Mouse (Mus musculus) kidney, adult 8-10 months (tissue): Measurements from ENCODE around the gene Zbtb12.
A peak's percentile ranks its signal among the peaks of the same experiment; 100 is the strongest.

ENCODE experiments used
- DNase-seq, 2 experiments: peaks; one replicate each; pipeline ENCODE4 v3.0.0; 2022

Gene Zbtb12

GRCm38 (mm10) chr17:34902895-34903294 lies 23.6 kb downstream of the Zbtb12 start:
- no peak for DNase-seq

- DNase-seq = peak; percentile 66 to 73
Measured at GRCm38 (mm10) chr17:34910982-34911381, 31.7 kb downstream of the Zbtb12 start.

- peak; percentile 70 to 90 for DNase-seq
Measured at GRCm38 (mm10) chr17:34911945-34912351, 32.7 kb downstream of the Zbtb12 start.

GRCm38 (mm10) chr17:34913930-34914665 lies 34.8 kb downstream of the Zbtb12 start, which contains the start of gene Slc44a4:
Gene Slc44a4 (plus strand): TSS chr17:34914466.
- peak in 1 of 2 experiments; percentile 59 for DNase-seq

GRCm38 (mm10) chr17:34915410-34915831 lies 36.1 kb downstream of the Zbtb12 start:
- peak; percentile 85 to 89 for DNase-seq

- no peak for DNase-seq
Measured at GRCm38 (mm10) chr17:34916316-34916715, 37.0 kb downstream of the Zbtb12 start.

GRCm38 (mm10) chr17:34917188-34917587 lies 37.9 kb downstream of the Zbtb12 start:
- DNase-seq = no peak

GRCm38 (mm10) chr17:34922939-34923338 lies 43.7 kb downstream of the Zbtb12 start:
- DNase-seq = no peak

GRCm38 (mm10) chr17:34924258-34924657 lies 45.0 kb downstream of the Zbtb12 start:
- DNase-seq = no peak

- DNase-seq = no peak
Measured at GRCm38 (mm10) chr17:34927306-34928019, 48.2 kb downstream of the Zbtb12 start.

GRCm38 (mm10) chr17:34928841-34929240 lies 49.6 kb downstream of the Zbtb12 start:
- DNase-seq = no peak

GRCm38 (mm10) chr17:34931061-34931734 lies 51.9 kb downstream of the Zbtb12 start, which contains the start of gene Neu1:
Gene Neu1 (plus strand): TSS chr17:34931253.
- DNase-seq = peak; percentile 99

GRCm38 (mm10) chr17:34931735-34932098 lies 52.4 kb downstream of the Zbtb12 start:
- no peak for DNase-seq

- DNase-seq = no peak
Measured at GRCm38 (mm10) chr17:34932287-34932686, 53.0 kb downstream of the Zbtb12 start.

GRCm38 (mm10) chr17:34934031-34934430 lies 54.7 kb downstream of the Zbtb12 start:
- peak; percentile 70 to 77 for DNase-seq

GRCm38 (mm10) chr17:34934830-34935229 lies 55.5 kb downstream of the Zbtb12 start:
- DNase-seq = peak in 1 of 2 experiments; percentile 60

- peak; percentile 80 to 86 for DNase-seq
Measured at GRCm38 (mm10) chr17:34937960-34938505, 58.8 kb downstream of the Zbtb12 start.

GRCm38 (mm10) chr17:34941344-34942041 lies 62.2 kb downstream of the Zbtb12 start:
- DNase-seq = no peak

GRCm38 (mm10) chr17:34943128-34943815 lies 64.0 kb downstream of the Zbtb12 start:
- DNase-seq = peak; percentile 63 to 66

GRCm38 (mm10) chr17:34944362-34944761 lies 65.1 kb downstream of the Zbtb12 start:
- DNase-seq = peak; percentile 70 to 73
